Mouse (Mus musculus): ENCODE data around the gene Aimp2. TPM values are rescaled to one million over a fixed set of nuclear protein-coding genes. Genes with fewer than 3 reads are reported as not detected.

The Aimp2 gene
- total RNA-seq, 2 experiments from 2014 or later: 40.0 to 42.0 TPM

GRCm38 (mm10) chr5:143908926-143909325 is 721 bp downstream of the Aimp2 start:
- no peak for DNase-seq (ENCODE audit: low spot score in 2 of 2)
- intact Hi-C loops (cut with DNase I): loop anchor here (5.0 kb wide), 1 partner anchor 177 kb away; the partner anchor contains the start of gene Usp42

- intact Hi-C loops (cut with DNase I): loop anchor here (5.0 kb wide), 1 partner anchor 174 kb away; the partner anchor contains the start of gene Usp42
- DNase-seq (ENCODE audit: low spot score in 2 of 2): no peak
These were observed 3.2 kb downstream of the Aimp2 start for GRCm38 (mm10) chr5:143906429-143906828.

GRCm38 (mm10) chr5:143903813-143904212 is 5.8 kb downstream of the Aimp2 start:
- DNase-seq (ENCODE audit: low spot score in 2 of 2): no peak
- intact Hi-C loops (cut with DNase I): no loop called here

GRCm38 (mm10) chr5:143902111-143902510 is 7.5 kb downstream of the Aimp2 start:
- intact Hi-C loops (cut with DNase I): no loop called here
- DNase-seq (ENCODE audit: low spot score in 2 of 2): peak; percentile 42 to 50

- intact Hi-C loops (cut with DNase I): no loop called here
- DNase-seq (ENCODE audit: low spot score in 2 of 2): no peak
These were observed 11.9 kb downstream of the Aimp2 start, which contains the start of gene Ankrd61 for GRCm38 (mm10) chr5:143897635-143898330. Ankrd61 (minus strand) TSS chr5:143897685.

GRCm38 (mm10) chr5:143893396-143893795 is 16.3 kb downstream of the Aimp2 start:
- no peak for DNase-seq (ENCODE audit: low spot score in 2 of 2)
- intact Hi-C loops (cut with DNase I): no loop called here

- intact Hi-C loops (cut with DNase I): no loop called here
- DNase-seq (ENCODE audit: low spot score in 2 of 2): peak in 1 of 2 experiments; percentile 34
These were observed 17.3 kb downstream of the Aimp2 start for GRCm38 (mm10) chr5:143892255-143892886.

- no peak for DNase-seq (ENCODE audit: low spot score in 2 of 2)
- intact Hi-C loops (cut with DNase I): no loop called here
These were observed 18.9 kb downstream of the Aimp2 start for GRCm38 (mm10) chr5:143890741-143891140.

GRCm38 (mm10) chr5:143885274-143885673 is 24.4 kb downstream of the Aimp2 start:
- intact Hi-C loops (cut with DNase I): no loop called here
- no peak for DNase-seq (ENCODE audit: low spot score in 2 of 2)

- intact Hi-C loops (cut with DNase I): no loop called here
- no peak for DNase-seq (ENCODE audit: low spot score in 2 of 2)
These were observed 35.1 kb downstream of the Aimp2 start for GRCm38 (mm10) chr5:143874571-143874970.

- no peak for DNase-seq (ENCODE audit: low spot score in 2 of 2)
- intact Hi-C loops (cut with DNase I): no loop called here
These were observed 38.0 kb downstream of the Aimp2 start for GRCm38 (mm10) chr5:143871547-143872169.

Other genes with a start within 250 kb of the Aimp2 start
- gene Usp42, start 177.6 kb downstream of the Aimp2 start, total RNA-seq (2021): 10 to 100 TPM; 21.7 to 25.3 TPM
- 10 to 100 TPM; 44.5 to 47.0 TPM for gene Eif2ak1, start 92.1 kb downstream of the Aimp2 start, total RNA-seq (2021)
- gene Ankrd61, start 12.2 kb downstream of the Aimp2 start, total RNA-seq (2021): not detected
- 10 to 100 TPM; 16.9 to 19.0 TPM for gene Pms2, start 117 bp upstream of the Aimp2 start, total RNA-seq (2021)
- gene Gm42421, start 18.3 kb upstream of the Aimp2 start, total RNA-seq (2021): 1 to 10 TPM in 1 of 2 experiments, under 1 TPM in 1; 0.90 to 2.7 TPM
- 1 to 10 TPM; 3.6 to 5.6 TPM for gene Rsph10b, start 23.2 kb upstream of the Aimp2 start, total RNA-seq (2021)
- 10 to 100 TPM; 44.7 to 47.3 TPM for gene Ccz1, start 105.0 kb upstream of the Aimp2 start, total RNA-seq (2021)
- gene Ocm, start 116.8 kb upstream of the Aimp2 start, total RNA-seq (2021): 1 to 10 TPM; 1.9 to 2.2 TPM
- gene Lmtk2, start 190.6 kb upstream of the Aimp2 start, total RNA-seq (2021): 100 to 1,000 TPM; 150 to 166 TPM

Data from left cerebral cortex, postnatal 14 days (tissue).